Mouse (Mus musculus) erythroblast, embryonic 14.5 days (primary cell): Measurements from ENCODE around the gene Agap1. TPM values are rescaled to one million over a fixed set of nuclear protein-coding genes. Genes with fewer than 3 reads are reported as not detected.

Source experiments
- H3K27me3 ChIP-seq: 2 replicates; pipeline ENCODE4 v1.6.1; 2012; ENCODE audit warnings: inconsistent platforms; ENCODE audit not compliant: control insufficient read depth
- H3K36me3 ChIP-seq: 2 replicates; pipeline ENCODE4 v1.6.1; 2012; ENCODE audit warnings: mild to moderate bottlenecking, inconsistent platforms; ENCODE audit not compliant: control insufficient read depth
- H3K4me1 ChIP-seq: 2 replicates; pipeline ENCODE4 v1.6.1; 2012; ENCODE audit warnings: inconsistent platforms; ENCODE audit not compliant: control insufficient read depth
- H3K4me3 ChIP-seq: replicated peaks from 2 replicates; pipeline ENCODE3; 2012; ENCODE audit warnings: moderate library complexity, mild to moderate bottlenecking, inconsistent platforms
- H3K9me3 ChIP-seq: 2 replicates; pipeline ENCODE4 v1.6.1; 2012; ENCODE audit warnings: low read length, inconsistent platforms, mixed read lengths; ENCODE audit not compliant: control insufficient read depth
- GATA1 ChIP-seq: IDR thresholded peaks from 2 replicates; pipeline ENCODE4 v1.6.1; 2012; ENCODE audit warnings: low read length, inconsistent platforms, mixed read lengths
- TAL1 ChIP-seq: IDR thresholded peaks from 3 replicates; pipeline ENCODE4 v1.6.1; 2012; ENCODE audit warnings: low read length, inconsistent platforms, mixed read lengths
- polyA plus RNA-seq: library from polyadenylated mRNA; stranded (reverse); fragments of >175 nt; gene quantifications from 2 replicates; pipeline ENCODE4 v1.2.3, GENCODE M21; 2012

Agap1 gene
- polyA plus RNA-seq, 1 experiment: 0.09 TPM

- Histone ChIP-seq H3K36me3 (no peaks in the 10 kb centered on the region), H3K27me3 (no peaks in the 10 kb centered on the region), H3K9me3 (peaks cover 9% of the 10 kb centered on the region), H3K4me1 (no peaks in the 10 kb centered on the region), H3K4me3 (no peak overlapping the region)
- TF ChIP-seq TAL1: no peak
- TF ChIP-seq GATA1: no peak
Observed at GRCm38 (mm10) chr1:89909796-89910195, 455.2 kb downstream of the Agap1 start.

GRCm38 (mm10) chr1:89912392-89912791 is 457.8 kb downstream of the Agap1 start:
- Histone ChIP-seq H3K9me3 (0 out of 2 replicates have a peak, but pooled peaks cover 1% of the 10 kb centered on the region), H3K4me1 (no peaks in the 10 kb centered on the region), H3K4me3 (no peak overlapping the region), H3K36me3 (no peaks in the 10 kb centered on the region), H3K27me3 (no peaks in the 10 kb centered on the region; the same call in 1 of the 2 replicates)
- TF ChIP-seq TAL1 (no peak), GATA1 (no peak)

DNA sequence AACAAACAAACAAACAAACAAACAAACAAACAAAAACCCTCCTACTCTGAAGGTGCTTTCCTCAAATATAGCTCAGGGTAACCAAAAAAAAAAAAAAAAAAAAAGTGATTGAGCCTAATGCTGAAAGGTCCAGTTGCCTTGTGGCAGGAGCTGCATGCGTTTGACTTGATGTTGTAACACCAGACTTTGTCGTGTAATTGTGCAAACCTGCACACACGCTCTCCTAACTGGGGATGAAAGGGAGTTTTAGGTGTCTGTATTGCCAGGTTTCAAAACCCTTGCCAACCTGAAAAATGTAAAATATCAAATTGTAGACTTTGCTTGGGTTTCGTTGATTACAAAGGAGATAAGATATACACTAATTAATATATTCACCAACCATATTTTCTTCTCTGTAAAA is 459.0 kb downstream of the Agap1 start:
- Histone ChIP-seq H3K4me1 (no peaks in the 10 kb centered on the region), H3K36me3 (no peaks in the 10 kb centered on the region), H3K27me3 (peaks cover 2% of the 10 kb centered on the region; the same call in 1 of the 2 replicates), H3K9me3 (no peaks in the 10 kb centered on the region), H3K4me3 (no peak overlapping the region)
- no peak for TF ChIP-seq TAL1
- TF ChIP-seq GATA1: no peak

GRCm38 (mm10) chr1:89918111-89918510 is 463.5 kb downstream of the Agap1 start:
- peaks cover 34% of the 10 kb centered on the region for H3K27me3 ChIP-seq
- no peak overlapping the region for H3K4me3 ChIP-seq
- TF ChIP-seq TAL1: no peak
- TF ChIP-seq GATA1: no peak
- H3K4me1 ChIP-seq: no peaks in the 10 kb centered on the region
- H3K9me3 ChIP-seq: no peaks in the 10 kb centered on the region
- no peaks in the 10 kb centered on the region for H3K36me3 ChIP-seq

DNA sequence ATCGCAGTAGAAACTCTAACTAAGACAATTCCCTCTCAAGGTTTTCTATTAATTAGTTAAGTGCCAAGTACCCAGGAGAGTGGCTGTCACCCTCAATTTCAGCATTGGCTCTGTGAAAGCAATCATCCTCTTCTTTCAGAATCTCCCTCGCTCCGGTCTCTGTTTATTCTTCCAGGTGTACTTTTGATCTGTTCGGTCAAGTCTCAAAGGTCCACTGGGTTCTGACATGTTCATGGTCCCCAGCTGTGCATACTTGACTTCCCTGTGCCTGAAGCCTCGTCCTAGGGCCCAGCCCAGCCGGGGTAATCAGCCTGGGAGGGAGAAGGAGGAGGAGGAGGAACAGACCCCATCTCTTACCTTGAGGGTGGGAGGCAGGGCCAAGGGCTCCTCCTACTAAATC is 464.6 kb downstream of the Agap1 start:
- Histone ChIP-seq H3K4me3 (no peak overlapping the region), H3K9me3 (no peaks in the 10 kb centered on the region), H3K4me1 (no peaks in the 10 kb centered on the region), H3K27me3 (peaks cover 45% of the 10 kb centered on the region), H3K36me3 (no peaks in the 10 kb centered on the region)
- no peak for TF ChIP-seq TAL1

- H3K4me3 ChIP-seq: no peak overlapping the region
- TF ChIP-seq GATA1: no peak
- no peak for TF ChIP-seq TAL1
- H3K36me3 ChIP-seq: no peaks in the 10 kb centered on the region
- no peaks in the 10 kb centered on the region for H3K9me3 ChIP-seq
- no peaks in the 10 kb centered on the region for H3K4me1 ChIP-seq
- peaks cover 69% of the 10 kb centered on the region for H3K27me3 ChIP-seq
Observed at GRCm38 (mm10) chr1:89921806-89922205, 467.2 kb downstream of the Agap1 start.

DNA sequence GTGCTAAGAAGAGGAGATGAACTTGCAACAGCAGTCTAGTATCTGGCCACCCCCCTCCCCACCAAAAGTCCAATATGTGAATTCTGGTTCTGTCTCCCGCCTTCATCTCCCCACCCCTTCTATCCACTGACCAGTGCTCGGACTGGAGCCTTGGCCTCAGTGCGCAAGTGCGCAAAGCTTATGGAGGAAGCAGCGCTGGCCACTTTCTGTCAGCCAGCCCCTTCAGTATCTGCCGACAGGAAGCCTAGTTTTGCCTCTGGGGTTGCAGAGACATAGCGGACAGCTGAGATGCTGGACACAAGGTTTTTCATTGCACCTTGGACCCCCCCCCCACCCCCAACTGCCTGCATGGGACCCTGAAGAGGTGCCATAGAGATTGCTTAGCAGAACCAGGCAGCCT is 467.7 kb downstream of the Agap1 start:
- no peaks in the 10 kb centered on the region for H3K36me3 ChIP-seq
- H3K4me3 ChIP-seq: no peak overlapping the region
- peaks cover 74% of the 10 kb centered on the region for H3K27me3 ChIP-seq
- no peak for TF ChIP-seq TAL1
- TF ChIP-seq GATA1: no peak
- no peaks in the 10 kb centered on the region for H3K9me3 ChIP-seq
- no peaks in the 10 kb centered on the region for H3K4me1 ChIP-seq

DNA sequence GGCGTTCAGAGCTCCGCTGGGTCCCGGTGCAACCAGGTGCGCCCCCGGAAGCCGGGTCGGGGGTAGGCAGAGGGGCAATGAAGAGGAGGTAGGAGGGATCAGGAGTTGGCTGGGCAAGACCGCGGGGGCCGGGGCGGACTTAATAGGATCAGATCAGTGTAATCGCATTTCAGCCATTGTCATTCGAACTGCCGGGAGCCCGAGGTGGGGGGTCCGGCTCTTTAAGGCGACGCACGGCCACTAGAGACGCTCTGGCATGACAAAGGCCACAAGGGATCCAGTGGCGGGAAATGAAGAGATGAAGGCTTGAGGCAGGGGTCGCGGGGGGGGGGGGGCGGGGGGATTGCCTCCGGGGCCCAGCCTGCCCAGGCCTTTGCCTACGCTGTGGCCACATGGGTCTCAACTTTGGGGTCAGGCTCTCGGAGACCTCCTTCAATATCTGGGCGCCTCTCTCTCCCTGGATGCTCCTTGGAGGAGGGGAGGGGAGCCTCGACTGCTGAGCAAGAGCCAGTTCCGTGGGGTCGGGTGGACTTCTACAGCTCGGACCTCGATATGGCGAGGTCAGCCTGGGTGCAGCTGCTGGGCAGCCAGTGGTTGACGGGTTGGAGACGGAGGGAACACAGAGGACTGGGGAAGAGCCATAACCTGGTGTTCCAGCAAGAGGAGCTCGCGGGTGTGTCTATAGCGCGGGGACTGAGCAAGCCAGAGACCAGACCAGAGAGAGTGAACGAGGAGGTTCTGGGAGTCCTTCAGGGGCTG is 468.5 kb downstream of the Agap1 start:
- no peak for TF ChIP-seq TAL1
- TF ChIP-seq GATA1: no peak
- Histone ChIP-seq H3K4me1 (no peaks in the 10 kb centered on the region), H3K36me3 (no peaks in the 10 kb centered on the region), H3K4me3 (no peak overlapping the region), H3K9me3 (no peaks in the 10 kb centered on the region), H3K27me3 (peaks cover 79% of the 10 kb centered on the region)

- Histone ChIP-seq H3K36me3 (no peaks in the 10 kb centered on the region), H3K9me3 (no peaks in the 10 kb centered on the region), H3K4me3 (no peak overlapping the region), H3K4me1 (no peaks in the 10 kb centered on the region), H3K27me3 (peaks cover 85% of the 10 kb centered on the region)
- TF ChIP-seq TAL1 (no peak), GATA1 (no peak)
Observed at GRCm38 (mm10) chr1:89923642-89924020, 469.0 kb downstream of the Agap1 start.
